Comparison of ENCODE assay signal across 40 mouse cellular contexts in genomic region chr1:170322046-170322445, GRCm38 (mm10). TPM values are rescaled to one million over a fixed set of nuclear protein-coding genes. Genes with fewer than 3 reads are reported as not detected.
"Had no signal": no experiment of that assay in that cellular context is flagged by ENCODE, and none has a peak within 500 bp of the region (broad histone marks: within the 10 kb centered on the region; RNA-seq: fewer than 3 reads in every experiment).

No protein-coding gene starts in this region.

- DNase-seq: gastrocnemius, adult 2 months; gastrocnemius, postnatal 10 days; gastrocnemius, postnatal 25 days; heart, adult 18-20 months; heart, postnatal 14 days; heart, postnatal 36 days; kidney, adult 11 months; kidney, adult 2 months; kidney, adult 9 months; kidney, postnatal 14 days; kidney, postnatal 36 days; layer of hippocampus, adult 9-11 months; layer of hippocampus, postnatal 36 days; liver; liver, embryonic 13.5 days; liver, postnatal 0 days had no signal

- H3K9ac ChIP-seq: heart, embryonic 12.5 days; hindbrain, embryonic 13.5 days; hindbrain, embryonic 15.5 days; kidney, embryonic 15.5 days; limb, embryonic 12.5 days; liver, embryonic 13.5 days; liver, embryonic 15.5 days; liver, postnatal 0 days had no signal

- H3K4me3 ChIP-seq: gastrocnemius, adult 2 months; heart, embryonic 10.5 days; heart, embryonic 12.5 days; hindbrain, embryonic 13.5 days; hindbrain, embryonic 15.5 days; kidney, embryonic 15.5 days; limb, embryonic 10.5 days; limb, embryonic 12.5 days; liver, embryonic 13.5 days; liver, embryonic 15.5 days had no signal

- H3K27ac ChIP-seq: gastrocnemius, adult 2 months; heart, embryonic 10.5 days; hindbrain, embryonic 13.5 days; hindbrain, embryonic 15.5 days; hindbrain, postnatal 0 days; kidney, embryonic 15.5 days; kidney, postnatal 0 days; limb, embryonic 10.5 days; limb, embryonic 12.5 days; liver, embryonic 13.5 days; liver, embryonic 15.5 days had no signal

- H3K4me2 ChIP-seq: heart, embryonic 12.5 days; hindbrain, embryonic 13.5 days; hindbrain, embryonic 15.5 days; kidney, embryonic 15.5 days; limb, embryonic 12.5 days; liver, embryonic 11.5 days; liver, embryonic 13.5 days; liver, embryonic 15.5 days had no signal

- ATAC-seq: hindbrain, postnatal 0 days; intestine, embryonic 16.5 days; liver, postnatal 0 days had no signal

- H3K27me3 ChIP-seq: heart, embryonic 12.5 days; hindbrain, embryonic 13.5 days; hindbrain, embryonic 15.5 days; kidney, embryonic 15.5 days; limb, embryonic 12.5 days; liver, embryonic 13.5 days; liver, embryonic 15.5 days had no signal

- H3K4me1 ChIP-seq: heart, embryonic 10.5 days; heart, embryonic 12.5 days; hindbrain, embryonic 13.5 days; hindbrain, embryonic 15.5 days; kidney, embryonic 15.5 days; limb, embryonic 10.5 days; liver, embryonic 13.5 days; liver, embryonic 15.5 days had no signal

- H3K36me3 ChIP-seq: limb, embryonic 10.5 days; limb, embryonic 12.5 days; liver, embryonic 13.5 days had no signal

- H3K9me3 ChIP-seq: heart, embryonic 10.5 days; heart, embryonic 12.5 days; hindbrain, embryonic 13.5 days; hindbrain, embryonic 15.5 days; kidney, embryonic 15.5 days; limb, embryonic 10.5 days; limb, embryonic 12.5 days; liver, embryonic 13.5 days; liver, embryonic 15.5 days had no signal

RNA-seq across cellular contexts. Expression of gene Spata46, which starts 13.4 kb away (rescaled TPM):
- total RNA-seq: gastrocnemius, adult 2 months; gastrocnemius, postnatal 10 days; gastrocnemius, postnatal 25 days; gastrocnemius, postnatal 4 days; granulocyte monocyte progenitor cell, adult 5-6 weeks; heart, adult 18-20 months; heart, adult 8-10 months; heart, postnatal 14 days; heart, postnatal 36 days; hematopoietic stem cell, adult 5-6 weeks; hindbrain, postnatal 0 days; layer of hippocampus, adult 18-20 months; layer of hippocampus, adult 8-10 months; layer of hippocampus, postnatal 14 days; layer of hippocampus, postnatal 36 days; left cerebral cortex, adult 18-20 months; left cerebral cortex, postnatal 14 days; left cerebral cortex, postnatal 36 days had no signal
- polyA plus RNA-seq: large intestine, adult 2 months had no signal

RNA-seq across cellular contexts. Expression of gene Sh2d1b1, which starts 44.9 kb away (rescaled TPM):
- total RNA-seq: gastrocnemius, adult 2 months; gastrocnemius, postnatal 10 days; gastrocnemius, postnatal 25 days; gastrocnemius, postnatal 4 days; hindbrain, postnatal 0 days; layer of hippocampus, adult 18-20 months; layer of hippocampus, postnatal 14 days; layer of hippocampus, postnatal 36 days; left cerebral cortex, postnatal 14 days; left cerebral cortex, postnatal 36 days had no signal
- polyA plus RNA-seq: hindbrain, embryonic 11.5 days; hindbrain, embryonic 13.5 days; hindbrain, postnatal 0 days; limb, embryonic 10.5 days; limb, embryonic 12.5 days; liver, embryonic 11.5 days had no signal
